Mouse (Mus musculus): Measurements from ENCODE around the gene Mthfsl.
"Not testable (repeated sequence)": the region's sequence is repeated elsewhere in the genome, so short reads cannot be mapped to it uniquely, and the experiment has no call there.

Gene Mthfsl

GRCm38 (mm10) chr9:88689451-88689850 lies 30.6 kb downstream of the Mthfsl start:
- not testable (repeated sequence) for DNase-seq (ENCODE audit: low spot score)

GRCm38 (mm10) chr9:88686719-88687118 lies 33.4 kb downstream of the Mthfsl start:
- DNase-seq (ENCODE audit: low spot score) = not testable (repeated sequence)

GRCm38 (mm10) chr9:88658341-88658740 lies 61.8 kb downstream of the Mthfsl start:
- not testable (repeated sequence) for DNase-seq (ENCODE audit: low spot score)

GRCm38 (mm10) chr9:88650742-88651141 lies 69.4 kb downstream of the Mthfsl start:
- not testable (repeated sequence) for DNase-seq (ENCODE audit: low spot score)
